Comparison of ENCODE assay signal across 36 mouse cellular contexts in the genomic region with DNA sequence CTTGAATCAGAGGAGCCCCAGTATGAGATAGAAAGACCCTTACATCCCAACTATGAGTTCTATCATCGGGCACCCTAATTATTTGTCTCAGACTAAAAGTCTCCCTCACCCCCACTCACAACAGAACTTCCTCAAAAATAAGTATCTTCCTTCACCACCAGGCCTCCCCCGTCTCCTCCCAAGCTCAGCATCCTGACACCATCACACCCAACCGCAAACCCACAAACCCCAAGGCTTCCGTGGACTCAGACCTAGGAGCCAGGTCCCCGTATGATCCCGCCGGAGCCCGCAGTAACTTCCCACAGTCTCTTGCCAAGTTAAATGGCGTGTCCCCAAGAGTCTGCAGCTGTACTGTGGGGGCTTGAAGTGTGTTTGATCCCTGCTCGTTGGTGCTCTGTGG. TPM values are rescaled to one million over a fixed set of nuclear protein-coding genes. Genes with fewer than 3 reads are reported as not detected.
DNase-seq lines count a peak whose midpoint lies in the region; ATAC-seq lines count a peak whose summit lies in the region.
"Had no signal": no experiment of that assay in that cellular context is flagged by ENCODE, and none has a peak within 500 bp of the region (broad histone marks: within the 10 kb centered on the region; RNA-seq: fewer than 3 reads in every experiment).

No protein-coding gene starts in this region.

- H3K4me3 ChIP-seq in intestine, embryonic 14.5 days (ENCODE audit: low read depth, low read length): no peak overlapping the region
- H3K4me3 ChIP-seq in intestine, embryonic 15.5 days (replicated peaks): no peak overlapping the region
- H3K4me3 ChIP-seq: embryonic facial prominence, embryonic 10.5 days; embryonic facial prominence, embryonic 13.5 days; erythroblast, embryonic 14.5 days; forebrain, embryonic 13.5 days; heart, embryonic 10.5 days; heart, embryonic 13.5 days; hindbrain, embryonic 12.5 days; hindbrain, embryonic 15.5 days had no signal

- H3K9me3 ChIP-seq in intestine, embryonic 14.5 days (ENCODE audit: control insufficient read depth, low read length): no peaks in the 10 kb centered on the region
- no peaks in the 10 kb centered on the region for H3K9me3 ChIP-seq in intestine, embryonic 15.5 days
- H3K9me3 ChIP-seq: embryonic facial prominence, embryonic 10.5 days; embryonic facial prominence, embryonic 13.5 days; forebrain, embryonic 13.5 days; heart, embryonic 10.5 days; heart, embryonic 13.5 days; hindbrain, embryonic 12.5 days; hindbrain, embryonic 15.5 days had no signal

- peak; percentile 47 for DNase-seq in intestine, embryonic 14.5 days (ENCODE audit: low spot score)
- DNase-seq in MEL-GATA-1-ER (ENCODE audit: extremely low read depth, low read depth): peak; percentile 63
- no peak for DNase-seq in layer of hippocampus, postnatal 14 days (ENCODE audit: low spot score in 2 of 2)
- DNase-seq in adrenal gland, postnatal 14 days: no peak
- DNase-seq: adrenal gland, postnatal 10 days; B cell, adult 2 months; cerebellum, adult 11 months; cerebellum, adult 2 months; cerebellum, adult 9-11 months; cerebellum, postnatal 25 days; embryo, embryonic 11 days; gastrocnemius, postnatal 10 days; gastrocnemius, postnatal 36 days; heart, adult 18-20 months; heart, postnatal 14 days; kidney, adult 18-20 months had no signal

- H3K27ac ChIP-seq in intestine, embryonic 14.5 days (ENCODE audit: low read depth): no peak overlapping the region
- H3K27ac ChIP-seq in intestine, embryonic 15.5 days: no peak overlapping the region
- H3K27ac ChIP-seq: embryonic facial prominence, embryonic 10.5 days; embryonic facial prominence, embryonic 13.5 days; forebrain, embryonic 13.5 days; heart, embryonic 10.5 days; heart, embryonic 13.5 days; hindbrain, embryonic 12.5 days; hindbrain, embryonic 15.5 days had no signal

- peaks cover 7% of the 10 kb centered on the region; the same call in 1 of the 2 replicates for H3K4me1 ChIP-seq in intestine, embryonic 14.5 days (replicated peaks; ENCODE audit: control insufficient read depth, insufficient read depth, low read length)
- no peaks in the 10 kb centered on the region for H3K4me1 ChIP-seq in intestine, embryonic 15.5 days (replicated peaks)
- H3K4me1 ChIP-seq: embryonic facial prominence, embryonic 13.5 days; forebrain, embryonic 13.5 days had no signal

- H3K27me3 ChIP-seq in intestine, embryonic 14.5 days (replicated peaks; ENCODE audit: control insufficient read depth, insufficient read depth, low read length): no peaks in the 10 kb centered on the region
- no peaks in the 10 kb centered on the region for H3K27me3 ChIP-seq in intestine, embryonic 15.5 days (replicated peaks)
- H3K27me3 ChIP-seq: hindbrain, embryonic 15.5 days had no signal

- WGBS in intestine, embryonic 14.5 days: 89% methylated on average over 10 of the region's 10 CpGs
- WGBS in intestine, embryonic 15.5 days: 85% methylated on average over 10 of the region's 10 CpGs

- ATAC-seq in intestine, embryonic 14.5 days (replicated peaks; ENCODE audit: low FRiP score, low TSS enrichment, low read depth): no peak
- no peak for ATAC-seq in intestine, embryonic 15.5 days
- peak; percentile 56 for ATAC-seq in granulocyte monocyte progenitor cell, adult 5-6 weeks (replicated peaks; ENCODE audit: poor library complexity, severe bottlenecking)
- ATAC-seq in CD4-positive, CD25-positive, alpha-beta regulatory T cell, adult 4 months: no peak
- ATAC-seq: forebrain, embryonic 13.5 days; forebrain, embryonic 16.5 days; intestine, embryonic 16.5 days had no signal

- no peak overlapping the region for H3K9ac ChIP-seq in intestine, embryonic 14.5 days (ENCODE audit: low read length)
- no peak overlapping the region for H3K9ac ChIP-seq in intestine, embryonic 15.5 days
- H3K9ac ChIP-seq: embryonic facial prominence, embryonic 13.5 days; forebrain, embryonic 13.5 days; heart, embryonic 13.5 days; hindbrain, embryonic 12.5 days; hindbrain, embryonic 15.5 days had no signal

- H3K4me2 ChIP-seq in intestine, embryonic 14.5 days (ENCODE audit: low read length): no peak overlapping the region
- H3K4me2 ChIP-seq in intestine, embryonic 15.5 days (replicated peaks): no peak overlapping the region
- H3K4me2 ChIP-seq: embryonic facial prominence, embryonic 13.5 days; forebrain, embryonic 13.5 days; heart, embryonic 13.5 days; hindbrain, embryonic 12.5 days; hindbrain, embryonic 15.5 days had no signal

- no peaks in the 10 kb centered on the region for H3K36me3 ChIP-seq in intestine, embryonic 14.5 days (ENCODE audit: control insufficient read depth, insufficient read depth, low read length)
- H3K36me3 ChIP-seq in intestine, embryonic 15.5 days: no peaks in the 10 kb centered on the region
- H3K36me3 ChIP-seq: embryonic facial prominence, embryonic 10.5 days; embryonic facial prominence, embryonic 13.5 days; heart, embryonic 10.5 days; heart, embryonic 13.5 days; hindbrain, embryonic 12.5 days; hindbrain, embryonic 15.5 days had no signal

RNA-seq across cellular contexts. Expression of gene Pla2g5, which starts 5.7 kb away (rescaled TPM):
- polyA plus RNA-seq in intestine, embryonic 14.5 days (2014; fragmentation: Nextera tagmentation; extraction: Ambion mirVana): 0.19 and 0.42 TPM in 2 replicates
- 0.15 and 0.29 TPM in 2 replicates for polyA plus RNA-seq in intestine, embryonic 15.5 days (2015; fragmentation: Nextera tagmentation; extraction: Ambion mirVana)
- total RNA-seq in granulocyte monocyte progenitor cell, adult 5-6 weeks (2014; fragmentation: Nextera tagmentation): not detected in 2 replicates
- total RNA-seq in granulocyte monocyte progenitor cell, adult 5-6 weeks (2017): not detected in 2 replicates
- polyA plus RNA-seq in CD4-positive, CD25-positive, alpha-beta regulatory T cell, adult 4 months (2017; shearing (Covaris generic)): not detected
- total RNA-seq in layer of hippocampus, postnatal 14 days (2021): 1 to 10 TPM; 1.3 to 3.1 TPM
- 9.2 and 13.2 TPM in 2 replicates for total RNA-seq in adrenal gland, postnatal 14 days (2021)
- total RNA-seq: hematopoietic stem cell, adult 5-6 weeks had no signal
- polyA plus RNA-seq: erythroblast, embryonic 14.5 days; hindbrain, embryonic 12.5 days had no signal

RNA-seq across cellular contexts. Expression of gene Gm13030, which starts 16.2 kb away (rescaled TPM):
- not detected in 2 replicates for polyA plus RNA-seq in intestine, embryonic 14.5 days (2014; fragmentation: Nextera tagmentation; extraction: Ambion mirVana)
- not detected in 2 replicates for polyA plus RNA-seq in intestine, embryonic 15.5 days (2015; fragmentation: Nextera tagmentation; extraction: Ambion mirVana)
- not detected in 2 replicates for total RNA-seq in granulocyte monocyte progenitor cell, adult 5-6 weeks (2014; fragmentation: Nextera tagmentation)
- not detected in 2 replicates for total RNA-seq in granulocyte monocyte progenitor cell, adult 5-6 weeks (2017)
- not detected for polyA plus RNA-seq in CD4-positive, CD25-positive, alpha-beta regulatory T cell, adult 4 months (2017; shearing (Covaris generic))
- total RNA-seq in layer of hippocampus, postnatal 14 days (2021): not detected
- not detected in 2 replicates for total RNA-seq in adrenal gland, postnatal 14 days (2021)
- total RNA-seq: adrenal gland, adult 18-20 months; adrenal gland, postnatal 10 days; adrenal gland, postnatal 4 days; ES-E14; gastrocnemius, adult 18-20 months; gastrocnemius, postnatal 10 days; gastrocnemius, postnatal 36 days; heart, adult 18-20 months; heart, postnatal 14 days; hematopoietic stem cell, adult 5-6 weeks had no signal
- polyA plus RNA-seq: cerebellum, adult 2 months; cortical plate, adult 2 months; embryonic facial prominence, embryonic 10.5 days; embryonic facial prominence, embryonic 13.5 days; erythroblast, embryonic 14.5 days; forebrain, embryonic 13.5 days; forebrain, embryonic 16.5 days; heart, embryonic 10.5 days; heart, embryonic 13.5 days; heart, embryonic 16.5 days; hindbrain, embryonic 12.5 days; hindbrain, embryonic 15.5 days; intestine, embryonic 16.5 days had no signal

RNA-seq across cellular contexts. Expression of gene Pla2g2e, which starts 20.2 kb away (rescaled TPM):
- polyA plus RNA-seq in intestine, embryonic 14.5 days (2014; fragmentation: Nextera tagmentation; extraction: Ambion mirVana): not detected in 2 replicates
- not detected in 2 replicates for polyA plus RNA-seq in intestine, embryonic 15.5 days (2015; fragmentation: Nextera tagmentation; extraction: Ambion mirVana)
- not detected in 2 replicates for total RNA-seq in granulocyte monocyte progenitor cell, adult 5-6 weeks (2014; fragmentation: Nextera tagmentation)
- total RNA-seq in granulocyte monocyte progenitor cell, adult 5-6 weeks (2017): not detected in 2 replicates
- polyA plus RNA-seq in CD4-positive, CD25-positive, alpha-beta regulatory T cell, adult 4 months (2017; shearing (Covaris generic)): not detected
- total RNA-seq in layer of hippocampus, postnatal 14 days (2021): not detected
- total RNA-seq in adrenal gland, postnatal 14 days (2021): 1.2 and 1.4 TPM in 2 replicates
- total RNA-seq: gastrocnemius, adult 18-20 months; gastrocnemius, postnatal 10 days; gastrocnemius, postnatal 36 days; hematopoietic stem cell, adult 5-6 weeks had no signal
- polyA plus RNA-seq: cerebellum, adult 2 months; cortical plate, adult 2 months; embryonic facial prominence, embryonic 10.5 days; embryonic facial prominence, embryonic 13.5 days; erythroblast, embryonic 14.5 days; forebrain, embryonic 13.5 days; forebrain, embryonic 16.5 days; heart, embryonic 10.5 days; heart, embryonic 13.5 days; hindbrain, embryonic 12.5 days; hindbrain, embryonic 15.5 days; intestine, embryonic 16.5 days had no signal

RNA-seq across cellular contexts. Expression of gene Otud3, which starts 56.2 kb away (rescaled TPM):
- 3.0 and 4.7 TPM in 2 replicates for polyA plus RNA-seq in intestine, embryonic 14.5 days (2014; fragmentation: Nextera tagmentation; extraction: Ambion mirVana)
- polyA plus RNA-seq in intestine, embryonic 15.5 days (2015; fragmentation: Nextera tagmentation; extraction: Ambion mirVana): 4.5 and 6.2 TPM in 2 replicates
- total RNA-seq in granulocyte monocyte progenitor cell, adult 5-6 weeks (2014; fragmentation: Nextera tagmentation): 3.8 and 5.7 TPM in 2 replicates
- 3.2 and 4.7 TPM in 2 replicates for total RNA-seq in granulocyte monocyte progenitor cell, adult 5-6 weeks (2017)
- polyA plus RNA-seq in CD4-positive, CD25-positive, alpha-beta regulatory T cell, adult 4 months (2017; shearing (Covaris generic)): under 1 TPM in 1 of 2 experiments, not detected in 1; 0.62 TPM
- total RNA-seq in layer of hippocampus, postnatal 14 days (2021): 10 to 100 TPM; 10.7 to 11.5 TPM
- 11.0 and 12.1 TPM in 2 replicates for total RNA-seq in adrenal gland, postnatal 14 days (2021)

Comparison
In these comparisons a context has a peak if more than half of its experiments do, and no peak if none do; other contexts are left out.
1. DNase-seq: peak in intestine, embryonic 14.5 days (single experiment) and MEL-GATA-1-ER (single experiment); none in layer of hippocampus, postnatal 14 days (0 of 2) and adrenal gland, postnatal 14 days (single experiment).